Mouse (Mus musculus) liver, embryonic 15.5 days (tissue): ENCODE data around the gene Rad18. TPM values are rescaled to one million over a fixed set of nuclear protein-coding genes. Genes with fewer than 3 reads are reported as not detected.

Source experiments
- ATAC-seq: fragments of 200-750 bp; cut with Nextera tagmentation; 2 replicates; pipeline ENCODE4 v1.8.0; 2017; ENCODE audit warnings: moderate number of reproducible peaks, mild to moderate bottlenecking, moderate library complexity; ENCODE audit not compliant: insufficient read depth
- H3K27ac ChIP-seq: fragments of 300-500 bp; sonication (generic); replicated peaks from 2 replicates; pipeline ENCODE4 v1.5.1; 2015; ENCODE audit warnings: mild to moderate bottlenecking, inconsistent platforms
- H3K27me3 ChIP-seq: fragments of 300-500 bp; sonication (generic); 2 replicates; pipeline ENCODE4 v1.6.1; 2015; ENCODE audit warnings: mild to moderate bottlenecking, inconsistent platforms
- H3K36me3 ChIP-seq: fragments of 300-500 bp; sonication (generic); replicated peaks from 2 replicates; pipeline ENCODE4 v1.6.1; 2015; ENCODE audit warnings: moderate library complexity, mild to moderate bottlenecking, inconsistent platforms
- H3K4me1 ChIP-seq: fragments of 300-500 bp; sonication (generic); replicated peaks from 2 replicates; pipeline ENCODE4 v1.6.1; 2015; ENCODE audit warnings: inconsistent platforms
- H3K4me2 ChIP-seq: fragments of 300-500 bp; sonication (generic); 2 replicates; pipeline ENCODE4 v1.6.1; 2015; ENCODE audit warnings: moderate library complexity, mild to moderate bottlenecking, inconsistent platforms
- H3K4me3 ChIP-seq: fragments of 300-500 bp; sonication (generic); replicated peaks from 2 replicates; pipeline ENCODE4 v1.5.1; 2015; ENCODE audit warnings: mild to moderate bottlenecking, inconsistent platforms
- H3K9ac ChIP-seq: fragments of 300-500 bp; sonication (generic); 2 replicates; pipeline ENCODE4 v1.6.1; 2015; ENCODE audit warnings: moderate library complexity, mild to moderate bottlenecking, inconsistent platforms
- H3K9me3 ChIP-seq: fragments of 300-500 bp; sonication (generic); replicated peaks from 2 replicates; pipeline ENCODE4 v1.6.1; 2016; ENCODE audit warnings: inconsistent platforms
- WGBS: fragments of 180-500 bp; shearing (Covaris S2); methylation state at CpG from one replicate; pipeline ENCODE4 v1.1.7; 2015; ENCODE audit warnings: mixed read lengths; ENCODE audit not compliant: insufficient replicate concordance; 5-methylcytosine and 5-hydroxymethylcytosine counted together
- polyA plus RNA-seq: library from polyadenylated mRNA; unstranded; fragments of >200 nt; fragmentation: Nextera tagmentation; extraction: Ambion mirVana; gene quantifications from 2 replicates; pipeline ENCODE4 v1.2.1, GENCODE M21; 2015

Rad18 gene
- polyA plus RNA-seq, 1 experiment from 2014 or later = 27.0 TPM

DNA sequence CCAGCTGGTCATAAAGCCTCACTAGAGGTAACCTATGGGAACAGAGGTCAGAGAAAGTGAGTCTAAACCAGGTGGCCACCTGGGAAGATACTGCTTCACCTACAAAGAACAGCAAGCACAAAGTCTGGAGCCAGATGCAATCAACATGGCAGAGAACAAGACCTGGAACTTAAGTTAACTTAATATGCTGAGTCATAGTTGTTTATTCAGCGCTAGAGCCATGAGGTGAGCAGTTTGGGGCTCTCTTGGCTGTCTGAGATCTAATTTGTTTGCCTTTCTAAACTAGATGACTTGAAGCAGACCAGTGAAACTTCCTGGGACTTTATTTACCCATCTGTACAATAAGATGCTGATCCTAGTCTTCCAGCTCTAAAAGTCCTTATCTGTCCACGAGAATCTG, 12.4 kb downstream of the Rad18 start:
- 72% methylated on average over 2 of the region's 2 CpGs for WGBS
- Histone ChIP-seq H3K27me3 (no peaks in the 10 kb centered on the region), H3K9ac (no peak overlapping the region), H3K27ac (peak overlapping the region; percentile 79), H3K4me3 (no peak overlapping the region), H3K36me3 (peaks cover 61% of the 10 kb centered on the region), H3K4me1 (peaks cover 13% of the 10 kb centered on the region), H3K4me2 (no peak overlapping the region), H3K9me3 (no peaks in the 10 kb centered on the region)
- ATAC-seq = peak; percentile 91

DNA sequence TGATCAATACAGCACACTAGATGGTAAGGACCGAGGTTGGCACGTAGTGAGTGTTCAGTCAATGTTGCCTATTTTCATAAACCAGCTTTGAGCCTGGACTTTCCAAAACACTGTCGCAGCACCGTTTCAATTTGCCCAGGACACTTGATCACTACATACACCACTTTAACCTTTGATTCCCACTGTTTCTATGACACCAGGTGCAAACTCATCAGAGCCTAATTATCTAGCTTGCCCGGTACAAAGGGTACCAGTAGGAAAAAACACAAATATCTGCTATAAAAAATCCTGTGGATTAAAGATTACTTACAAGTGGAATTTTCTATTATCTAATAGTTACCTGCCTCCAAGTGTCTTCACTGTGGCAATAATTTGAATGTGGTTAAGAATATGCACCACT, 64.4 kb downstream of the Rad18 start:
- 86% methylated on average over 5 of the region's 5 CpGs for WGBS
- ATAC-seq = no peak
- Histone ChIP-seq H3K9ac (no peak overlapping the region), H3K36me3 (peaks cover 23% of the 10 kb centered on the region; the same call in 1 of the 2 replicates), H3K4me3 (no peak overlapping the region), H3K27ac (no peak overlapping the region), H3K9me3 (no peaks in the 10 kb centered on the region), H3K27me3 (no peaks in the 10 kb centered on the region), H3K4me1 (no peaks in the 10 kb centered on the region), H3K4me2 (no peak overlapping the region)

GRCm38 (mm10) chr6:112630291-112630690, 66.2 kb downstream of the Rad18 start:
- no peaks in the 10 kb centered on the region for H3K9me3 ChIP-seq
- no peak for ATAC-seq

GRCm38 (mm10) chr6:112628301-112628700, 68.2 kb downstream of the Rad18 start:
- WGBS = 83% methylated on average over 8 of the region's 8 CpGs
- no peak overlapping the region for H3K4me2 ChIP-seq
- ATAC-seq = no peak

More at GRCm38 (mm10) chr6:112630291-112630690, 66.2 kb downstream of the Rad18 start:
- H3K27ac ChIP-seq = no peak overlapping the region
- no peak overlapping the region for H3K4me3 ChIP-seq
- no peak overlapping the region for H3K9ac ChIP-seq
- 92% methylated on average over 4 of the region's 4 CpGs for WGBS
- H3K36me3 ChIP-seq = peaks cover 31% of the 10 kb centered on the region; the same call in 1 of the 2 replicates
- H3K27me3 ChIP-seq = no peaks in the 10 kb centered on the region
- H3K4me2 ChIP-seq = no peak overlapping the region
- H3K4me1 ChIP-seq = no peaks in the 10 kb centered on the region

DNA sequence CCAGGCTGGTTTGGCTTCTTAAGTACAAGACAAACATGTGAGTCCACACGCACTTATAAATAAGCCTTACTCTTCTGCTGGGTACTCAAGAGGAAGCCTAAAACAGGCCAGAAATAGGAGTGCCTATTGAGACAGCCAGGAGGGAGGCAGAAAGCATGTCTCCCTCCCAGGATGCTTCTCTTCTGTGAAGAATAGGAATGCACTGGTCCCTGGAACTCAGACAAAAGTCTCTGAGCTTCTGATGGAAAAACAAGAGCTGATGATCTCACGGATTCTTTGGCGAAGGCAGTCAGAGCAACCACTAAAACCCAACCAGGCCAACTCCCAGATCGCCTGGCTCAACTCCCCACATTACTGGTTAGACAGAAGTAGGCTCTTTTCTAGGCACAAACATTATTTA, 74.2 kb downstream of the Rad18 start:
- ATAC-seq = no peak
- WGBS = 84% methylated on average over 4 of the region's 4 CpGs
- no peaks in the 10 kb centered on the region for H3K27me3 ChIP-seq
- H3K36me3 ChIP-seq = peaks cover 37% of the 10 kb centered on the region
- H3K27ac ChIP-seq = no peak overlapping the region
- no peak overlapping the region for H3K4me2 ChIP-seq
- H3K9ac ChIP-seq = no peak overlapping the region
- H3K9me3 ChIP-seq = no peaks in the 10 kb centered on the region
- no peaks in the 10 kb centered on the region for H3K4me1 ChIP-seq
- H3K4me3 ChIP-seq = no peak overlapping the region

More at GRCm38 (mm10) chr6:112628301-112628700, 68.2 kb downstream of the Rad18 start:
- Histone ChIP-seq H3K36me3 (peaks cover 37% of the 10 kb centered on the region; the same call in 1 of the 2 replicates), H3K9ac (no peak overlapping the region), H3K4me3 (no peak overlapping the region), H3K9me3 (no peaks in the 10 kb centered on the region), H3K27ac (no peak overlapping the region), H3K4me1 (no peaks in the 10 kb centered on the region), H3K27me3 (no peaks in the 10 kb centered on the region)

GRCm38 (mm10) chr6:112620027-112620426, 76.5 kb downstream of the Rad18 start:
- no peaks in the 10 kb centered on the region for H3K4me1 ChIP-seq
- no peak overlapping the region for H3K9ac ChIP-seq
- H3K9me3 ChIP-seq = no peaks in the 10 kb centered on the region
- 78% methylated on average over 5 of the region's 5 CpGs for WGBS
- H3K27me3 ChIP-seq = no peaks in the 10 kb centered on the region
- H3K4me3 ChIP-seq = no peak overlapping the region
- H3K27ac ChIP-seq = no peak overlapping the region
- no peak overlapping the region for H3K4me2 ChIP-seq
- H3K36me3 ChIP-seq = peaks cover 23% of the 10 kb centered on the region
- no peak for ATAC-seq

- no peaks in the 10 kb centered on the region for H3K27me3 ChIP-seq
- peaks cover 16% of the 10 kb centered on the region for H3K36me3 ChIP-seq
- H3K4me3 ChIP-seq = no peak overlapping the region
- H3K9ac ChIP-seq = no peak overlapping the region
- no peaks in the 10 kb centered on the region for H3K4me1 ChIP-seq
- H3K9me3 ChIP-seq = no peaks in the 10 kb centered on the region
- 69% methylated on average over 4 of the region's 4 CpGs for WGBS
- no peak overlapping the region for H3K4me2 ChIP-seq
- ATAC-seq = peak; percentile 42; the same call in 1 of the 2 replicates
- H3K27ac ChIP-seq = no peak overlapping the region
These were observed 78.7 kb downstream of the Rad18 start for GRCm38 (mm10) chr6:112617728-112618318.

- Histone ChIP-seq H3K4me1 (no peaks in the 10 kb centered on the region), H3K9ac (no peak overlapping the region), H3K27ac (no peak overlapping the region), H3K9me3 (no peaks in the 10 kb centered on the region), H3K4me2 (no peak overlapping the region), H3K36me3 (no peaks in the 10 kb centered on the region), H3K27me3 (no peaks in the 10 kb centered on the region), H3K4me3 (no peak overlapping the region)
- WGBS = 73% methylated on average over 4 of the region's 4 CpGs
- no peak for ATAC-seq
These were observed 87.5 kb downstream of the Rad18 start for GRCm38 (mm10) chr6:112609027-112609426.

DNA sequence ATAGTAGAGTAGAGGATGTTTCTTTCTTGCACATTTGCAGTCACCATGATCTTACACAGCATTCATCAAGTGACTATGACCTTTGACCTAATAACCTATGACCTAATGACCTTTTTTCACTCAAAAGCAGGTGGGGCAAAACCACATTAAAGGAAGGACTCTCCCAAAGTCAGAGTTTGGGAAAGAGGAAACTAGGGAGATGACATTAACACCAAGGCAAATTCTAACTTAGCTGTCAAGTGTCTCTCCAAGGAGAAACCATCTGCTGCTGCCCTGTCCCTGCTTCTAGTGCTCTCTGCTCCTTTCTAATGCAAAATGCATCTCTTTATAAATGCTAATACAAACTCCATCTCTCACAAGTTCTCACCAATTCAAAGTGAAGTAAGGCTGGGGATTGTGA, 92.6 kb downstream of the Rad18 start:
- Histone ChIP-seq H3K27me3 (no peaks in the 10 kb centered on the region), H3K9me3 (no peaks in the 10 kb centered on the region), H3K9ac (no peak overlapping the region), H3K4me1 (no peaks in the 10 kb centered on the region), H3K4me3 (no peak overlapping the region), H3K36me3 (no peaks in the 10 kb centered on the region), H3K4me2 (no peak overlapping the region), H3K27ac (no peak overlapping the region)
- no peak for ATAC-seq

GRCm38 (mm10) chr6:112594971-112595370, 101.5 kb downstream of the Rad18 start:
- H3K27ac ChIP-seq = no peak overlapping the region

DNA sequence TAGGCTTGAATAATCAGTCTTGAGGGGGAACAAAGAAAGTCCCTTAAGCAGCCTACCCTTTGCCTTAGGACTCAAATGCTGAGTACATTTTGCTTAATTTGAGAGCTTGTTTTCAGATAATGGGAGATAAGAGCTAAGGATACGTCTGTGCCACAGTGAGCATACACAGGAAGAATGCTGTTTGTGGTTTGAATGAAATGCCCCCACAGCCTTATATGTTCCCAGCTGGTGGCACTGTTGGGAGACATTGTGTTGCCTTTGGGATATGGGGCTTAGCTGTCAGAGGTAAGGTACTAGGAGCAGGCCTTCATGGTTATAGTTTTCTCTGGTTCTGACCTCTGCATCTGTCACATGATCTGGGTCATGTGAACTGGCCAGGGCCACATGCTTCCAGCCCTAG, 108.6 kb downstream of the Rad18 start:
- WGBS = 15% methylated on average over 1 of the region's 1 CpGs
- no peaks in the 10 kb centered on the region for H3K9me3 ChIP-seq
- ATAC-seq = no peak
- H3K36me3 ChIP-seq = no peaks in the 10 kb centered on the region
- H3K4me2 ChIP-seq = no peak overlapping the region
- H3K9ac ChIP-seq = no peak overlapping the region
- no peaks in the 10 kb centered on the region for H3K4me1 ChIP-seq
- H3K4me3 ChIP-seq = no peak overlapping the region
- H3K27me3 ChIP-seq = no peaks in the 10 kb centered on the region
- no peak overlapping the region for H3K27ac ChIP-seq

More at GRCm38 (mm10) chr6:112594971-112595370, 101.5 kb downstream of the Rad18 start:
- no peak overlapping the region for H3K9ac ChIP-seq
- 69% methylated on average over 7 of the region's 7 CpGs for WGBS
- no peaks in the 10 kb centered on the region for H3K4me1 ChIP-seq
- no peaks in the 10 kb centered on the region for H3K9me3 ChIP-seq
- no peak overlapping the region for H3K4me3 ChIP-seq
- H3K27me3 ChIP-seq = no peaks in the 10 kb centered on the region
- ATAC-seq = no peak
- no peak overlapping the region for H3K4me2 ChIP-seq
- H3K36me3 ChIP-seq = no peaks in the 10 kb centered on the region

DNA sequence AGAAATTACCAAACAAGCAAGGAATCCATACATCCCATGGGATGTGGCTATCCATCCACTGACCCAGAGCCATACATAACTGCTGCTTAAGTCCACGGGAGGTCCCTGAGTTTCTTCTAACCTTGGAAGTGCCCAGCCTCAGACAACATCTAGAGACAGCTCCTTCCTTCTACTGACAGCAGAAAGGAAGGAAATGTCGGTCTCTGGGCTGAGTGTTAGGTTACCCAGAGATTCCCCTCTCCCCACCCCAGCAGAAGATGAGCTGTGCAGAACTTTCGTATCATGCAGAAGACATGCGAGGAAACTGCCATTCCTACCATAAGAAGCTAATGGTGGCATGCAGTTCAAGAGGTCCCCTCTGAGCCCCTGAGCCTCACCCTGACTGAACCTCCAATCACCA, 109.5 kb downstream of the Rad18 start:
- WGBS = 31% methylated on average over 4 of the region's 4 CpGs
- Histone ChIP-seq H3K9me3 (no peaks in the 10 kb centered on the region), H3K36me3 (no peaks in the 10 kb centered on the region), H3K9ac (no peak overlapping the region), H3K4me3 (no peak overlapping the region), H3K27ac (no peak overlapping the region), H3K4me2 (no peak overlapping the region), H3K4me1 (no peaks in the 10 kb centered on the region), H3K27me3 (no peaks in the 10 kb centered on the region)
- no peak for ATAC-seq
